Mouse (Mus musculus): ENCODE results near the gene Cnep1r1. TPM values are rescaled to one million over a fixed set of nuclear protein-coding genes. Genes with fewer than 3 reads are reported as not detected.

Cnep1r1 gene
- polyA plus RNA-seq (2015; fragmentation: Nextera tagmentation; extraction: Ambion mirVana), result 53.7 and 54.0 TPM in 2 replicates

- Histone ChIP-seq H3K4me3 (peak within 1 kb of the TSS; percentile 96), H3K27ac (peak within 1 kb of the TSS; percentile 59)
- peak; percentile 100 for ATAC-seq
Observed at GRCm38 (mm10) chr8:88118456-88119036, at the start of gene Cnep1r1. TSS of gene Cnep1r1 (plus strand) at chr8:88118769.

GRCm38 (mm10) chr8:88082183-88082582 is 36.4 kb upstream of the Cnep1r1 start:
- ATAC-seq, result no peak
- WGBS, result 85% methylated on average over 5 of the region's 5 CpGs
- Histone ChIP-seq H3K9ac (no peak overlapping the region), H3K4me2 (no peak overlapping the region), H3K36me3 (ENCODE audit: poor library complexity, severe bottlenecking) (no peaks in the 10 kb centered on the region), H3K27me3 (no peaks in the 10 kb centered on the region), H3K4me1 (no peaks in the 10 kb centered on the region), H3K27ac (no peak overlapping the region), H3K9me3 (replicated peaks) (no peaks in the 10 kb centered on the region), H3K4me3 (no peak overlapping the region)

More at GRCm38 (mm10) chr8:88118456-88119036, at the start of gene Cnep1r1:
- peaks cover 21% of the 10 kb centered on the region for H3K36me3 ChIP-seq (ENCODE audit: poor library complexity, severe bottlenecking)
- H3K4me1 ChIP-seq, result peaks cover 14% of the 10 kb centered on the region
- peak within 1 kb of the TSS; percentile 97 for H3K9ac ChIP-seq
- under 1% methylated on average over 43 of the region's 49 CpGs for WGBS
- peak within 1 kb of the TSS; percentile 72 for H3K4me2 ChIP-seq
- H3K9me3 ChIP-seq (replicated peaks), result no peaks in the 10 kb centered on the region
- no peaks in the 10 kb centered on the region for H3K27me3 ChIP-seq

- ATAC-seq, result no peak
- Histone ChIP-seq H3K9me3 (replicated peaks) (no peaks in the 10 kb centered on the region), H3K9ac (no peak overlapping the region), H3K4me2 (no peak overlapping the region), H3K27ac (no peak overlapping the region), H3K4me3 (no peak overlapping the region), H3K27me3 (no peaks in the 10 kb centered on the region), H3K36me3 (ENCODE audit: poor library complexity, severe bottlenecking) (no peaks in the 10 kb centered on the region), H3K4me1 (no peaks in the 10 kb centered on the region)
Observed at GRCm38 (mm10) chr8:88088006-88088405, 30.6 kb upstream of the Cnep1r1 start.

GRCm38 (mm10) chr8:88091661-88092060 is 26.9 kb upstream of the Cnep1r1 start:
- Histone ChIP-seq H3K36me3 (ENCODE audit: poor library complexity, severe bottlenecking) (no peaks in the 10 kb centered on the region), H3K9ac (no peak overlapping the region), H3K27me3 (no peaks in the 10 kb centered on the region), H3K27ac (no peak overlapping the region), H3K4me3 (no peak overlapping the region), H3K4me2 (no peak overlapping the region), H3K9me3 (replicated peaks) (no peaks in the 10 kb centered on the region), H3K4me1 (no peaks in the 10 kb centered on the region)
- WGBS, result 80% methylated on average over 2 of the region's 2 CpGs
- no peak for ATAC-seq

GRCm38 (mm10) chr8:88093367-88093766 is 25.2 kb upstream of the Cnep1r1 start:
- no peaks in the 10 kb centered on the region for H3K27me3 ChIP-seq
- ATAC-seq, result no peak
- H3K4me2 ChIP-seq, result no peak overlapping the region
- H3K4me1 ChIP-seq, result no peaks in the 10 kb centered on the region
- H3K9ac ChIP-seq, result no peak overlapping the region
- no peaks in the 10 kb centered on the region for H3K36me3 ChIP-seq (ENCODE audit: poor library complexity, severe bottlenecking)
- H3K9me3 ChIP-seq (replicated peaks), result no peaks in the 10 kb centered on the region
- H3K4me3 ChIP-seq, result no peak overlapping the region
- 70% methylated on average over 4 of the region's 4 CpGs for WGBS
- no peak overlapping the region for H3K27ac ChIP-seq

GRCm38 (mm10) chr8:88098856-88099255 is 19.7 kb upstream of the Cnep1r1 start:
- Histone ChIP-seq H3K9ac (no peak overlapping the region), H3K4me2 (no peak overlapping the region), H3K4me3 (no peak overlapping the region), H3K4me1 (no peaks in the 10 kb centered on the region), H3K27me3 (no peaks in the 10 kb centered on the region), H3K36me3 (ENCODE audit: poor library complexity, severe bottlenecking) (no peaks in the 10 kb centered on the region), H3K9me3 (replicated peaks) (no peaks in the 10 kb centered on the region), H3K27ac (no peak overlapping the region)
- WGBS, result 91% methylated on average over 4 of the region's 4 CpGs
- no peak for ATAC-seq

GRCm38 (mm10) chr8:88099526-88099925 is 19.0 kb upstream of the Cnep1r1 start:
- H3K27ac ChIP-seq, result no peak overlapping the region
- WGBS, result 3% methylated on average over 1 of the region's 1 CpGs
- H3K4me2 ChIP-seq, result no peak overlapping the region
- no peaks in the 10 kb centered on the region for H3K9me3 ChIP-seq (replicated peaks)
- H3K9ac ChIP-seq, result no peak overlapping the region
- no peaks in the 10 kb centered on the region for H3K4me1 ChIP-seq
- H3K4me3 ChIP-seq, result no peak overlapping the region
- H3K36me3 ChIP-seq (ENCODE audit: poor library complexity, severe bottlenecking), result no peaks in the 10 kb centered on the region
- H3K27me3 ChIP-seq, result no peaks in the 10 kb centered on the region
- no peak for ATAC-seq

GRCm38 (mm10) chr8:88109241-88109640 is 9.3 kb upstream of the Cnep1r1 start:
- Histone ChIP-seq H3K27me3 (no peaks in the 10 kb centered on the region), H3K4me3 (no peak overlapping the region), H3K4me2 (no peak overlapping the region), H3K36me3 (ENCODE audit: poor library complexity, severe bottlenecking) (no peaks in the 10 kb centered on the region), H3K9ac (no peak overlapping the region), H3K27ac (no peak overlapping the region), H3K4me1 (no peaks in the 10 kb centered on the region), H3K9me3 (replicated peaks) (no peaks in the 10 kb centered on the region)
- WGBS, result 97% methylated on average over 4 of the region's 4 CpGs
- no peak for ATAC-seq

GRCm38 (mm10) chr8:88119076-88119475 is 507 bp downstream of the Cnep1r1 start:
- peaks cover 14% of the 10 kb centered on the region for H3K4me1 ChIP-seq
- 0 out of 2 replicates have a peak, but pooled peaks have one; percentile 20 for ATAC-seq
- WGBS, result 4% methylated on average over 11 of the region's 11 CpGs
- peak overlapping the region; percentile 72 for H3K4me2 ChIP-seq
- H3K36me3 ChIP-seq (ENCODE audit: poor library complexity, severe bottlenecking), result peaks cover 25% of the 10 kb centered on the region
- no peaks in the 10 kb centered on the region for H3K27me3 ChIP-seq
- peak overlapping the region; percentile 59; the same call in 1 of the 2 replicates for H3K27ac ChIP-seq
- H3K4me3 ChIP-seq, result peak overlapping the region; percentile 96
- no peaks in the 10 kb centered on the region for H3K9me3 ChIP-seq (replicated peaks)
- H3K9ac ChIP-seq, result peak overlapping the region; percentile 97

GRCm38 (mm10) chr8:88124850-88125249 is 6.3 kb downstream of the Cnep1r1 start:
- Histone ChIP-seq H3K4me1 (peaks cover 6% of the 10 kb centered on the region; the same call in 1 of the 2 replicates), H3K4me3 (no peak overlapping the region), H3K9me3 (replicated peaks) (no peaks in the 10 kb centered on the region), H3K27me3 (no peaks in the 10 kb centered on the region), H3K9ac (no peak overlapping the region), H3K4me2 (no peak overlapping the region), H3K27ac (no peak overlapping the region), H3K36me3 (ENCODE audit: poor library complexity, severe bottlenecking) (peaks cover 57% of the 10 kb centered on the region)
- ATAC-seq, result no peak
- WGBS, result 92% methylated on average over 2 of the region's 2 CpGs

- no peak overlapping the region for H3K9ac ChIP-seq
- no peak for ATAC-seq
- H3K9me3 ChIP-seq (replicated peaks), result no peaks in the 10 kb centered on the region
- no peaks in the 10 kb centered on the region for H3K4me1 ChIP-seq
- no peak overlapping the region for H3K4me2 ChIP-seq
- H3K27ac ChIP-seq, result no peak overlapping the region
- H3K36me3 ChIP-seq (ENCODE audit: poor library complexity, severe bottlenecking), result peaks cover 63% of the 10 kb centered on the region
- WGBS, result 93% methylated on average over 4 of the region's 4 CpGs
- H3K27me3 ChIP-seq, result no peaks in the 10 kb centered on the region
- H3K4me3 ChIP-seq, result no peak overlapping the region
Observed at GRCm38 (mm10) chr8:88129397-88129796, 10.8 kb downstream of the Cnep1r1 start.

- no peak for ATAC-seq
- WGBS, result 61% methylated on average over 7 of the region's 7 CpGs
- Histone ChIP-seq H3K4me1 (no peaks in the 10 kb centered on the region), H3K9ac (no peak overlapping the region), H3K36me3 (ENCODE audit: poor library complexity, severe bottlenecking) (peaks cover 66% of the 10 kb centered on the region), H3K27ac (no peak overlapping the region), H3K9me3 (replicated peaks) (no peaks in the 10 kb centered on the region), H3K4me2 (no peak overlapping the region), H3K4me3 (no peak overlapping the region), H3K27me3 (no peaks in the 10 kb centered on the region)
Observed at GRCm38 (mm10) chr8:88130754-88131317, 12.3 kb downstream of the Cnep1r1 start.

All from forebrain, embryonic 13.5 days (tissue).